In the genomic region with DNA sequence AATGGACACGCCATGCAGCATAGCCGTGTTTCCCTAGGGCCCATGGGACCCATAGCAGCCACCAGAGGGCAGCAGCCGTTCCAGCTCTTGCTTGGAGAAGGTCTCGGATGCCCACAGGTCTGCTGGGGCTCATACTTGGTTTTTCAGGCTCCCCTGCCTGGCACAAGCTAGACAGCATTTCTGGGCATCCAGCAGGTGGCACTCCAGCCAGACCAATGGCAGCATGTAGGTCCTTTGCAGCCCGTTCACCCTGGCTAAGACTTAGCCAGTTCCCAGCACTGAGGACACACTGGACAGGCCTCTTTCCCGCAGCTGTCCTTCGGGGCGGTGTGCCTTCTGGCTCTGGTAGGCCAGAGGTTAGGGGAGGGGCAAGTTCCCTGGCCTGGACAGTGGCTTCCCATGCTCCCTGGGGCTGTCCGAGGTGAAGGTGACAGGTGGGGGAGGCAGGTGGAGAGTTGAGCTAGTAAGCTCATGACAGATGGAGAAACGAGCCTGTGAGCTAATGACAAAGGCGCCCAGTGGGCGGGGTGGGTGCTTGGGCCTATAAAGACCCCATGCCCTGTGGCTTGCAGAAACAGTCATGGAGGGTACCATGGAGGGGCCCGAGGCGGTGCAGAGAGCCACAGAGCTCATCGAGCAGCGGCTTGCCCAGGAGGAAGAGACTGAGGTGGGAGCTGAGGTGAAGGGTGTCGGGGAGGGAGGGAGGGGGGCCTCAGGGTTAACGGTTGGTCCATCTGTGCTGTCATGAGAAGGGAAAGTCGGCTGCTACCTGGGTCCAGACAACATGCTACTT, we compare ENCODE assay signal across 7 mouse cellular contexts. TPM values are rescaled to one million over a fixed set of nuclear protein-coding genes. Genes with fewer than 3 reads are reported as not detected.
A peak's percentile ranks its signal among the peaks of the same experiment; 100 is the strongest.
DNase-seq lines count a peak whose midpoint lies in the region; ATAC-seq and TF ChIP-seq lines count a peak whose summit lies in the region.

A gene (plus strand): TSS at position 545 of the 793 bp plus-strand sequence.

- no peak for TF ChIP-seq POLR2A in spleen, adult 2 months (IDR thresholded peaks at IDR 0.05; ENCODE audit: low read depth, low read length)

- H3K4me2 ChIP-seq in limb, embryonic 12.5 days: peak within 1 kb of the TSS; percentile 21; the same call in 1 of the 2 replicates
- H3K4me2 ChIP-seq in midbrain, embryonic 16.5 days (ENCODE audit: low read length): no peak within 1 kb of the TSS

- H3K27me3 ChIP-seq in embryonic facial prominence, embryonic 10.5 days (replicated peaks; ENCODE audit: low read depth, poor library complexity, severe bottlenecking): peaks cover 10% of the 10 kb centered on the region
- peaks cover 14% of the 10 kb centered on the region; the same call in 1 of the 2 replicates for H3K27me3 ChIP-seq in limb, embryonic 12.5 days
- H3K27me3 ChIP-seq in midbrain, embryonic 16.5 days (ENCODE audit: control insufficient read depth, insufficient read depth, low read depth, low read length): no peaks in the 10 kb centered on the region
- H3K27me3 ChIP-seq in spleen, adult 2 months (ENCODE audit: control insufficient read depth, insufficient read depth, low read length): no peaks in the 10 kb centered on the region

- H3K36me3 ChIP-seq in embryonic facial prominence, embryonic 10.5 days (replicated peaks): peaks cover 12% of the 10 kb centered on the region
- peaks cover 18% of the 10 kb centered on the region for H3K36me3 ChIP-seq in limb, embryonic 12.5 days
- no peaks in the 10 kb centered on the region for H3K36me3 ChIP-seq in midbrain, embryonic 16.5 days (ENCODE audit: control insufficient read depth, insufficient read depth, low read length)
- H3K36me3 ChIP-seq in spleen, adult 2 months (ENCODE audit: control insufficient read depth, insufficient read depth, low read length): peaks cover 2% of the 10 kb centered on the region; the same call in 1 of the 2 replicates

- no peak within 1 kb of the TSS for H3K4me3 ChIP-seq in embryonic facial prominence, embryonic 10.5 days
- no peak within 1 kb of the TSS for H3K4me3 ChIP-seq in limb, embryonic 12.5 days (replicated peaks)
- H3K4me3 ChIP-seq in midbrain, embryonic 16.5 days (ENCODE audit: low read depth, low read length): no peak within 1 kb of the TSS
- H3K4me3 ChIP-seq in spleen, adult 2 months (ENCODE audit: extremely low read depth, insufficient read depth, insufficient read length): no peak within 1 kb of the TSS

- DNase-seq in adrenal gland, postnatal 14 days: peak; percentile 93
- DNase-seq in embryonic facial prominence, embryonic 10.5 days (ENCODE audit: low spot score): peak; percentile 81
- peak; percentile 86 to 90 for DNase-seq in heart, adult 18-20 months
- peak; percentile 93 to 95 for DNase-seq in kidney, adult 8-10 months
- DNase-seq in spleen, adult 2 months (ENCODE audit: low read depth in 1 of 2, low spot score in 2 of 2): peak; percentile 38 to 66

- peak; percentile 56; the same call in 1 of the 2 replicates for ATAC-seq in limb, embryonic 12.5 days (ENCODE audit: insufficient number of reproducible peaks, insufficient read depth, low FRiP score, low TSS enrichment, low read depth)
- peak; percentile 83 for ATAC-seq in midbrain, embryonic 16.5 days

- no peaks in the 10 kb centered on the region for H3K9me3 ChIP-seq in embryonic facial prominence, embryonic 10.5 days
- no peaks in the 10 kb centered on the region for H3K9me3 ChIP-seq in limb, embryonic 12.5 days
- H3K9me3 ChIP-seq in midbrain, embryonic 16.5 days (replicated peaks; ENCODE audit: control insufficient read depth, low read length, poor library complexity, severe bottlenecking): no peaks in the 10 kb centered on the region

- H3K4me1 ChIP-seq in embryonic facial prominence, embryonic 10.5 days: peaks cover 27% of the 10 kb centered on the region
- peaks cover 21% of the 10 kb centered on the region for H3K4me1 ChIP-seq in limb, embryonic 12.5 days (replicated peaks)
- peaks cover 2% of the 10 kb centered on the region; the same call in 1 of the 2 replicates for H3K4me1 ChIP-seq in midbrain, embryonic 16.5 days (ENCODE audit: control insufficient read depth, insufficient read depth, low read length)
- H3K4me1 ChIP-seq in spleen, adult 2 months (ENCODE audit: control insufficient read depth, insufficient read depth, insufficient read length): no peaks in the 10 kb centered on the region

- WGBS in embryonic facial prominence, embryonic 10.5 days: 66% methylated on average over 19 of the region's 19 CpGs
- 66% methylated on average over 19 of the region's 19 CpGs for whole genome bisulfite sequencing in limb, embryonic 12.5 days
- WGBS in midbrain, embryonic 16.5 days: 63% methylated on average over 19 of the region's 19 CpGs
- WGBS in spleen, adult 2 months: 66% methylated on average over 19 of the region's 19 CpGs

- no peak within 1 kb of the TSS for H3K9ac ChIP-seq in limb, embryonic 12.5 days (replicated peaks)
- H3K9ac ChIP-seq in midbrain, embryonic 16.5 days (ENCODE audit: low read depth, low read length): no peak within 1 kb of the TSS

- TF ChIP-seq CTCF in spleen, adult 2 months (IDR thresholded peaks at IDR 0.05; ENCODE audit: extremely low read depth, insufficient read depth, insufficient read length, insufficient replicate concordance): peak; percentile 68; the same call in 1 of the 2 replicates

- H3K27ac ChIP-seq in embryonic facial prominence, embryonic 10.5 days (replicated peaks): peak within 1 kb of the TSS; percentile 49; the same call in 1 of the 2 replicates
- H3K27ac ChIP-seq in limb, embryonic 12.5 days: peak within 1 kb of the TSS; percentile 70; the same call in 1 of the 2 replicates
- H3K27ac ChIP-seq in midbrain, embryonic 16.5 days (ENCODE audit: low read length): no peak within 1 kb of the TSS
- no peak within 1 kb of the TSS for H3K27ac ChIP-seq in spleen, adult 2 months (ENCODE audit: insufficient read depth, low read length)

RNA-seq across cellular contexts. Expression of the gene that starts here (rescaled TPM):
- total RNA-seq in adrenal gland, postnatal 14 days (2021): 0.68 and 0.82 TPM in 2 replicates
- 0.22 TPM in 1 of 2 replicates, not detected in the other for polyA plus RNA-seq in embryonic facial prominence, embryonic 10.5 days (2016; fragmentation: Nextera tagmentation; extraction: Ambion mirVana)
- total RNA-seq in heart, adult 18-20 months (2021): under 1 TPM in 1 of 2 experiments, not detected in 1; 0.47 TPM
- 0.25 TPM in 1 of 2 replicates, not detected in the other for polyA plus RNA-seq in limb, embryonic 12.5 days (2016; fragmentation: Nextera tagmentation; extraction: Ambion mirVana)
- 0.71 and 0.94 TPM in 2 replicates for polyA plus RNA-seq in midbrain, embryonic 16.5 days (2015; fragmentation: Nextera tagmentation; extraction: Ambion mirVana)
- 6.3 and 6.8 TPM in 2 replicates for polyA plus RNA-seq in spleen, adult 2 months (2012; rRNA removed)

Comparison
In these comparisons a context has a peak if more than half of its experiments do, and no peak if none do; other contexts are left out.
1. Peak in DNase-seq in adrenal gland, postnatal 14 days; RNA of the gene not detected or under 1 TPM.
2. Peak in DNase-seq and H3K27ac ChIP-seq in embryonic facial prominence, embryonic 10.5 days; RNA of the gene not detected or under 1 TPM.
3. Peak in DNase-seq in heart, adult 18-20 months; RNA of the gene not detected or under 1 TPM.
4. Peak in ATAC-seq, H3K27ac ChIP-seq and H3K4me2 ChIP-seq in limb, embryonic 12.5 days; RNA of the gene not detected or under 1 TPM.
5. Peak in ATAC-seq in midbrain, embryonic 16.5 days; RNA of the gene not detected or under 1 TPM.